Mouse (Mus musculus) splenic B cell, adult 2 months (primary cell): ENCODE measurements at regions not wholly inside any gene's neighbourhood (a gene's known extent, or its start where the extent isn't known, plus 50 kb on each side); places are given as distances from the start of the nearest gene placed in this dataset.

Experiments
- DNase-seq: peaks from one replicate; pipeline ENCODE4 v3.0.0-alpha.2; 2011; ENCODE audit warnings: low read depth, low spot score
- H3K27me3 ChIP-seq: 2 replicates; pipeline ENCODE4 v1.6.1; 2012; ENCODE audit warnings: mild to moderate bottlenecking, low read length, moderate library complexity, mixed read lengths; ENCODE audit not compliant: control insufficient read depth, poor library complexity, insufficient read depth, severe bottlenecking
- H3K36me3 ChIP-seq: 2 replicates; pipeline ENCODE4 v1.6.1; 2012; ENCODE audit warnings: mild to moderate bottlenecking, low read length, moderate library complexity, mixed read lengths; ENCODE audit not compliant: control insufficient read depth, poor library complexity, insufficient read depth, severe bottlenecking

DNA sequence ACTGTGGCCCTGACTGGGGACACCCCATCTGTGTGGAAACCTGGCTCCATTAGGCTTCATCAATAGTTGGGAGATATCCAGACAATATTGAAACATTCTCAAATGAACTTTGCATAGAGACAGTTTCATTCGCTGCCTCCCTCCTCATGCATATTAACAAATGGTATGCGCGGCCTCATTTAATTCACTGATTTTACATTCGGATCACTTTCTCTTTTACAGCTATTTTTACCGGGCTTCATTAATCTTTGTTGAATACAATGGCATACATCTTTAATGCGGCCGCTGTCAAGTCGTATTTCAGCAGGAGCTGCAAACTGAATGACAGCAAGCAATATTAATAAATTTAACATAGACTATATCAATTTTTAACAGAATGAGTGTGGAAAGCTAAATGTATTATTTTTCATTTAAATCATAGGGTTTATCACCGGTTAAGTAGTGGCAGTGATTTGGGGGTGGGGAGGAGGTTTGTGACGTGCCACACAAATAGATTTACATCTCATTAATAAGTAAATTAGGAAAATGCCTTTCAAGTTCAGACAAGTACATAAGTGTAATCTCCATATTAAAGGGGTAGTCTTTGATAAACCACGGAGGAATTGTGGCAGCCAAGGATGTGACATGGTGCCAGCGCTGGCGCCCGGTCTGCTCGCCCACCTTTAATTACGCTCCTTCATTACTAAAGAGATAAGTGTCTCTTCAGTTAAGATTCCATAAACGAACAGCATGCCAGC is 480.4 kb upstream of the Mki67 start:
- no peak for DNase-seq
- no peaks in the 10 kb centered on the region for H3K36me3 ChIP-seq
- H3K27me3 ChIP-seq, result no peaks in the 10 kb centered on the region

DNA sequence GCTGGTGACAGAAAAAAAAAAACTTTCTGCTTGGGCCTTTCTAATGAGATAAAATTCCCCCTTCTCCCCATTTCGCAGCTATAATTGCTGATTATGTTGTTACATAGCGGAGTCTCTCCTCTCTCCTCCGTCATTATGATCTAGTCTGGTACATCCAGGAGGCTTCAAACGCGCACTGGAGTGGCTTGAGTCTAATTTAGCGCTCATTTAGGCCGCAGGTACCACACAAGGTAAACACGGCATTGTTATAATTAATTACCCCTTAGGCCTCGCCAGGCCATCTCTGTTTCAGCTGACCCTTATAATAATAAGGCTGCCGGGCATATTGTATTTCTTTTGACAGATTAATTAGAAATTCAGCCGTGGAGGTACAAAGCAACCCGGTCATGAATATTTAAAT is 492.7 kb upstream of the Mki67 start:
- DNase-seq, result no peak
- H3K27me3 ChIP-seq, result no peaks in the 10 kb centered on the region
- H3K36me3 ChIP-seq, result no peaks in the 10 kb centered on the region

DNA sequence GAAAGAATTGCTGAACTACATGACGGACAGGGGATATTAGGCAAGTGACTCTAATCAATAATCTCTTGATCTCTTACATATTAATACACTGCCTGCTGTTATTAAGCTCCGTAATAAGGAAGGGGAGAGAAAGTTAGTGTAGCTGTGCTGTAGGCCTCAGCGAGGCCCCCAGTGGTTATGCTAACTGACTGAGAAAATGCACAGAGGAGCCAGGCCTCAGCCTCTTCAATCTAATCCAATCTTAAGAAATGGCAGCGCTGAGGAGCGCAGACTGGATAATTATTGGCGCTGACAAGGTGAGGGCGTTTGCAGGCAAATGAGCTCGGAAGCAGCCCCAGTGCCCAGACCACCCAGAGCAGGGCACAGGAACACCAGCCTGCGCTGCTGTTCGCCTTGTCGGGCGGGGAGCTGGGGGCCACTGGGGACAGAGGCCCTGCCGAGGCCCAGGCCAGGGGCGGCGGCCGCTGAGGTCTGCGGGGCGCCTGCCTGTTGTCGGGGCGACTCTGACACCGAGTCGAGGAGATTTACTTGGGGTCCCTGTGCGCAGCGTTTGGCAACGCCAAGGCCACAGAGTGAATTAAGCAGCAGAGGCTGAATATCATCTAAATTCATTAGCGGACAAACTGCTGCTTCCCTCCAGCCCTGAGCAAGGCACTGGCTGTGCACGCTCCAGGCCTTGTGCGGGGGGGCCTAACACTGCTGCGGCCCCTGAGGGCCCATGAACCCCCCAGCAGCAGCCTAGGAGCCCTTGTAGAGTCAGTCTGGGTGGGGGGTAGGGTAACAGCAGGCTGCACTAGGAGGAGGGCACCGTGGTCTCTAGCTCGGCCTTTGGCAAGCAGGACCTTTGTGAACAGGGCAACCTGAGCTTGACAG is 493.4 kb upstream of the Mki67 start:
- no peak for DNase-seq
- H3K27me3 ChIP-seq, result no peaks in the 10 kb centered on the region
- no peaks in the 10 kb centered on the region for H3K36me3 ChIP-seq

DNA sequence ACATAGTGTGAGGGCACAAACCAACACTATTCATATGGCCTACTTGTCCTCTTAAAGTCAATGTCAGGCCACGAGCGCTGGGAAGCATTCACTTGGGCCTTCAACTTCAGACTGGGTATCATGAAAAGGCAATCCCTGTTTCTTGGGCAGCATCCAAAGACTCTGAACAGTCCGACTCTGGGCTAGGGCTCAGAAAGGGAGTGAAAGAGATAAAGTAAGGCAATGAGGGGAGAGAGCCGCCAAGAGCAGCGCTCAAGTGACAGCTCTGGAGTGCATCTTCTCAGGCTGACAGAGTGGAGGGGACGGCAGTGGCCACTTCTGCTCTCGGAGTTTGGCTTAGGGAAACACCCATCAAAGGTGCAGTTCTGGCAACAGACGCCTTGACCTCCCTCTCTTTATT is 496.3 kb upstream of the Mki67 start:
- DNase-seq, result no peak
- no peaks in the 10 kb centered on the region for H3K27me3 ChIP-seq
- no peaks in the 10 kb centered on the region for H3K36me3 ChIP-seq

DNA sequence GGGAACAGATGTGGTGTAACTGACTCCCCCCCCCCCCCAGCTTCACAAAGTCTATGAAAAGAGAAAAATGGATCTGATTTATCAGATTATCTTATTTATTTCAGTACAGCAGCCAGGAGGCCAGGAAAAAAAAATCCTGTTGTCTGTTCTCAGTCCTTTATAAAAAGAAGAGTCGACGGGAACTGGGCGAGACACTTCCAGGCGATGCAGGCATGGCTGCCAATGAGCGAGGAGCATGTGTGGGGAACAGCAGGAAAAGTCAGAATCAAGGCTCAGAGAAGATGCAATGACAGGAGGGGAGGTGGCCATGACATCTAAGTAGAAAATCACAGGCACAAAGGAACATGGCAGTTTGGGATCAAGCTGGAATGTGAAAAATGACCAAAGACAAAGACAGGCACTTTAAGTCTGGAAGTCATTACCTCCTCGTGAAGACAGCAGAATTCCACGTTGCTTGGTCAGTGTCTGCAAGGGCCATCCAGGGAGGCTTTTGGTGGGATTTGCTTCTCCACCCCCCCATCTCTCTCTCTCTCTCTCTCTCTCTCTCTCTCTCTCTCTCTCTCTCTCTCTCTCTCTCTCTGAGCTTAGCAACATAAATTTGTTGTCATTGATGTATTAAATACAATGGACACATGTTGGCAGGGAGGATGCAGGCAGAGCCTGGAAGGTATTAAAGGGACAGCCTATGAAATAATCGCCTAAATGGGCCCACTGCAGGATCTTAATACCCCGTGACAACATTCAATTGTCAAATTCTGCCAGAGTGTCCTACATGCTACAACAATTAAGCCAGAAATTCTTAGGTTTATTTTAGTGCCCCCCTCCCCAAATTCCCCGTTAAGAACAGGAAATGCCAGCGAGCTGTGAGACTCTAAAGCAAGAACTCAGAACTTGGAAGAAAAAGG is 497.1 kb upstream of the Mki67 start:
- Histone ChIP-seq H3K27me3 (no peaks in the 10 kb centered on the region), H3K36me3 (no peaks in the 10 kb centered on the region)
- DNase-seq, result no peak

DNA sequence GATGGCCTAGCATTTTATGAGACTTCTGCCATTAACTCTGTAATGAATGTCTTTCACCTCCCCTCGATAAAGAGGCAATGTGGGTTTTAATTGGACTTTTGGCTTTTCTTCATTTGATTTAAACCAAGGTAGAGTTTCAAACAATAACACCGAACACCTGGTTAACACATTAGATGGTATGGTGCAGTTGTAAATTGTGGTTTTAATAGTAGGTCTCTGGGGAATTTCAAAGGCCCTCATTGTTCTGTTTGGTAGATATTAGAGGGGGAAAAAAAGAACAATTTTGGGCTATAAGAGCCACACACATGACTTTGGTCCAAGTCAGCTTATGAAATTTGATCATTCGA is 497.8 kb upstream of the Mki67 start:
- no peaks in the 10 kb centered on the region for H3K36me3 ChIP-seq
- no peak for DNase-seq
- no peaks in the 10 kb centered on the region for H3K27me3 ChIP-seq

DNA sequence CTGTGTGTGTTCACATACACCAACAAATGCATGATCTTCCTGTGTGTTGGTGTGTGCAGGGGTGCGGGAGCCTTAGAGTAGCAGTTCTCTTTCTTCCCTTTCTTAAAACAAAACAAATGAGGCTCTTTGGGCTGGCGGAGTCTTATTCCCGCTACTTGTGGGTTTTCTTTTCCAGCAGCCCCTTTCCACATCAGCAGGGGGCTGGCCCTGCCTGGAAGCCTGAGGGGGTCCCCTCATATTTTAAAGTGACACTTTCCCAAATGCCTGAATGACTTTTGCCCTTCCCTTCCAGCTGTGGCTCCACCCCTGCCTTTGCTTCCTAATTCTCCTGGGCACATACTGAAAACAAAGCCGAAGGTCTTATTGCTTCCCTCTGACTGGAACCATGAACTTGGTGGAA is 498.3 kb upstream of the Mki67 start:
- Histone ChIP-seq H3K27me3 (no peaks in the 10 kb centered on the region), H3K36me3 (no peaks in the 10 kb centered on the region)
- DNase-seq, result no peak

DNA sequence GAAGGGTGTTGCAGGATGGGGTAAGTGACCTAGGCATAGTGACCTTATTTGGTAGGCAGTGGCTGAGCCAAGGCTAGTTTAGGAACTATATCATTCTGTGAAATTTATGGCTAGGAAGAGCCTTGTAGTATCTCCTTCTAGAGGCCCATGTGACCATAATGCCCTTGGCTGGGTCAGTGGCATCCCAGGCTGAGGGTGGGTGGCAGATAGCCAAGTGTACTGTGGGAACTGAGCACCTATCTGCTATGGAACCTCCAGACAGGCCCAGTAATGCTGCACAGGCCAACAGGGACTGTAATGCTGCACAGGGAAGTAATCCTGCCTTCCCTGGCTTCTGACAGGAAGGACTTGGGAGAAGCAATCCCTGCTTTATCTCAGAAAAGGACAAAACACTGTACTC is 500.6 kb upstream of the Mki67 start:
- DNase-seq, result no peak
- Histone ChIP-seq H3K36me3 (no peaks in the 10 kb centered on the region), H3K27me3 (no peaks in the 10 kb centered on the region)

DNA sequence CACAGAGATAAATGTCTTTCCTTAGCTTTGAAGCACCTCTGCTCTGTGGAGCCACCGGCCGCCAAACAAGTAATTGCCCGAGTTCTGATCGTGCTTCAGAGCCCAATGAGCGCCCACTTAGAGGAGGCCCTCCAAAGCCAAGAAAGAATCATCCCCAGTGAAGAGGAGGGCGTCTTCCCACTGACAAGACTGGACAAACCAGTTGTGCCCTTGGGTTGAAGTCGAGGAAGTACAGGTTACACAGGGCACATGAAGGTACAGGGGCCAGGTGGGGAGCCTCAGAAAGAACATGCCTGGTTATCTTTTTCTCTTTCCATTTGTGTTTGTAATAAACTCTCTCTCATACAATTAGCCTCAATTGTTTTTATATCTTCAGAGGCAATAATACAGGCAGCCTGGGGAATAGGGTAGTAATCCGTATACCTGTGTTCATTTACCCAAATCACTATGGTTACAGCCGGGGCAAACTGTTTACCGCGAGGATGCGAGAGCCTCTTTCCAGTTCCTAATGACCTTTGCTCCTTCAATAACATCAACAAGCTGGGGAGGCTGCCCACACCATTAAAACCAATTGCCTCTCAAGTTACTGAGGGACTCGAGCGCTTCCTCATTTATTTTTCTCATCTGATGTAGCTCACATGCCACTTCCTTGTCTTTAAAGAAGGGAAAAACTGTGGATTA is 503.5 kb upstream of the Mki67 start:
- no peak for DNase-seq
- Histone ChIP-seq H3K36me3 (no peaks in the 10 kb centered on the region), H3K27me3 (no peaks in the 10 kb centered on the region)

DNA sequence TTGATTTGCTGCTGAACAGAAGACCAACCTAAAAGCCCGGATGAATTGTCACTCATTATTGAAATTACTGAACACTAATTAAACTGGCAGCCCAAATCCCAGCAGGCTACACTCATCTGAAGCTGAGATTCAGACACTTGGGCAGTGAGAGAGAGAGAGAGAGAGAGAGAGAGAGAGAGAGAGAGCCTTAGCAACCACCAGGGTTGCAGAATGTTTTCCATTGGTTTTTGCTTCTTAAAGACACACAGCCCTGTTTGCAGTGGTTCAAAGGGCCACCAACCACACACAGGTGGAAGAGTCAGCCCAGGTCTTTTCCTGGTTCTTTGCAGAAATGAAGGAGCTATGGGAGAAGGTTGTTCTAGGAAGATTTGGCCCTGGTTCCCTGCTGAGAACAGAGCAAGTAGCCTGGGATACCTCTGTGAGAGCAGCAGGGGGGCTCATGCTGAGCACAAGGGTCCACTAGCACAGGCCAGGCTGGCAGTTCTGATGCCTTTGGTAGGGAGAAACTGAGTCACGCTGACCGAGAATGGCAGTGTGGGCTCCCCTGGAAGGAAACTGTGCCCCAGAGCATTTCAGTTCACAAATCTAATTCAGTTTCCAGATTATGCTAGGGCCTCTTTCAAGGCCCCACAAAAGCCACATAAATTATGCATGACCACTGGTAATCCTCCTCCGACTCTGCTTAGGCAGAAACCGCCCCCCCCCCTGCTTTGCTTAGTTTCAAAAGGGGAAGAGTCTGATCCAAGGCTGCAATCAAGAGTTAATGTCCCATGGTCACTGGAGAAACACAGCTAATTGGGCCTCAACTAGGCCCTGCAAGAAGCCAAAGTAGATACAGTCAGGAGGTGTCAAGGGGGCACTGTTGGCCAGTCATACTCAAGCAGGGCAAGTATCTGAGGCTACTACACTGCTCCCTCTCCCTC is 504.3 kb upstream of the Mki67 start:
- H3K36me3 ChIP-seq, result no peaks in the 10 kb centered on the region
- no peak for DNase-seq
- no peaks in the 10 kb centered on the region for H3K27me3 ChIP-seq

DNA sequence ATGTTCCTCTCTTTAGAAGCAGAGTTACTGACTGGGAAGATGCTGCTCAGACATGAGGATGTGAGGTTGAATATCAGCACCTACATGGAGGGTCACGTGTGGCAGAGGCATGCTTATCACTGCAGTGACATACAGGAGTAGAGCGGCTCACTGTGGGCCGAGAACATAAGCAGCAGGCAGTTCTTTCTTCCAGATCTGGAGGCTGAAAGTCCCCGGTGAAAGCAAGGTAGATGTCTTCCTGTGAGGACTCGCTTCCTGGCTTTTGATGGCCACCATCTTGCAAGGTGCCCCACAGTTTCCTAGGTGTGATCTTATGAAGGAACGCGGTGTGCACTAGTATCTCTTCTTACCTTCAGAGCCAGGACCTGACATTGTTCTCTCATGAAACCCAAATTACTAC is 505.5 kb upstream of the Mki67 start:
- DNase-seq, result no peak
- Histone ChIP-seq H3K36me3 (no peaks in the 10 kb centered on the region), H3K27me3 (no peaks in the 10 kb centered on the region)

DNA sequence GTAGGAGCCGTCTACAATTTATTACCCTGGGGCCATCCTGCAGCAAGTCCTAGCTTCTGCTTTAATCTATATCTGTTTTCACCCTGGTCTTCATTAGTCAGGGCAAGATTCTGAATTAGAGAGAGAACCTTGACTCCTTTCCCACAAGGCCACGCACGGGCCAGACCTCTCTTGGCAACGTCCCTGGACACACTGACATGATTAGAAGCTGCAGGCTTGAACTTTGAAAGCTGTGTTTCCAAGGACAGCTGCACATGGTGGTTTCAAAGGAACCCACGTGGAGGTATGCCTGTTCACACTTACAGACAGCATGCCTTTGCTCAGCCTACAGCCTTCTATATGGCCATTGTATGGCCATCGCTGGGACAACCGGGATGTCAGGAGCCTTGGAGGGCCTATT is 509.9 kb upstream of the Mki67 start:
- H3K36me3 ChIP-seq, result no peaks in the 10 kb centered on the region
- no peak for DNase-seq
- H3K27me3 ChIP-seq, result no peaks in the 10 kb centered on the region

DNA sequence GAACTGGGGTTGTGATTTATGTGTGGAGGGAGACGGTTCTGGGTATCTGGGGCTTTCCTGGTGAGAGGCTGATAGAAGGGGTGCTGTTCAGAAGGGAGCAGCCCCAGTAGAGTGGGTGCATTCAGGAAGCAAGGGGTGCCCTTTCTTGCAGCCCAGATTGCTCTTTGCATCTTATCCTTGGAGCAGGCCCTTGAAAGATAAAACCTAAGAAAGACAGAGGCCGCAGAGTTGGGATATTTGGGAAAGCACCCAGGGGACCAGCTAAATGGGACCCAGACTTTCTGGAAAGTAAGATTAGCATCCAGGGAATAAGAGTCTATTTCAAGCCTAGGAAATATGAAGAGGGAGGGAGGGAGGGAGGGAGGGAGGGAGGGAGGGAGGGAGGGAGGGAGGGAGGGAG is 512.2 kb upstream of the Mki67 start:
- no peak for DNase-seq

DNA sequence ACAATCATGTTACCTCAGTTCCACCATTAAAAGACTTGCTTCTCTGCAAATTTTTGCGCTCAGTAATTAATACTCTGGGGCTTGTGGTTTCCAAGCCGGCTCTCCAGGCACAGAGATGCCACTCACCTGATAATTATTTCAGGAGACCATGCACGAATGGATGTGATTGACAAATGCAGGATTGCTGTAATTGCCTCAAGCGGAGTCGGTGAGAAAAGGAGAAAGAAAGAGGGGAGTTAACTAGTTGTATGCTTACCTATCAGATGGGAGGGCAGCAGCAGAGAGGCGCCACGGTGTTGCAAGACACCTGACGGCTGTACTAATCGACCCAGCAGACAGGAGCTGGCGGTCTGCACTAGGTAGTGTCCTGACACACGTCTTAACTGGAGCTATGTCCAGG is 513.4 kb upstream of the Mki67 start:
- Histone ChIP-seq H3K36me3 (no peaks in the 10 kb centered on the region), H3K27me3 (no peaks in the 10 kb centered on the region)
- DNase-seq, result no peak

More for the DNA sequence above, 512.2 kb upstream of the Mki67 start:
- no peaks in the 10 kb centered on the region for H3K36me3 ChIP-seq
- H3K27me3 ChIP-seq, result no peaks in the 10 kb centered on the region
